Mouse (Mus musculus) cerebellum, adult 11-12 months (tissue): ENCODE measurements around the gene Dnajc14.
"Not testable (repeated sequence)": the region's sequence is repeated elsewhere in the genome, so short reads cannot be mapped to it uniquely, and the experiment has no call there.

Source experiments
- DNase-seq: peaks from one replicate; pipeline ENCODE4 v3.0.0; 2022

The Dnajc14 gene

GRCm38 (mm10) chr10:128821358-128822056 lies 17.6 kb downstream of the Dnajc14 start, which contains the start of gene Ormdl2:
Gene Ormdl2, minus strand, starts transcription at chr10:128821645.
- DNase-seq = peak; percentile 99

- DNase-seq = no peak
These were observed 18.3 kb downstream of the Dnajc14 start for GRCm38 (mm10) chr10:128822135-128822534.

- DNase-seq = not testable (repeated sequence)
These were observed 19.2 kb downstream of the Dnajc14 start for GRCm38 (mm10) chr10:128823087-128823486.

GRCm38 (mm10) chr10:128823821-128824220 lies 20.0 kb downstream of the Dnajc14 start:
- DNase-seq = no peak

- no peak for DNase-seq
These were observed 33.5 kb downstream of the Dnajc14 start for GRCm38 (mm10) chr10:128837400-128837799.

- DNase-seq = no peak
These were observed 35.6 kb downstream of the Dnajc14 start for GRCm38 (mm10) chr10:128839434-128839833.

- no peak for DNase-seq
These were observed 36.8 kb downstream of the Dnajc14 start for GRCm38 (mm10) chr10:128840612-128841011.

- DNase-seq = no peak
These were observed 39.4 kb downstream of the Dnajc14 start for GRCm38 (mm10) chr10:128843260-128843659.

- DNase-seq = no peak
These were observed 41.7 kb downstream of the Dnajc14 start for GRCm38 (mm10) chr10:128845516-128845915.

- DNase-seq = no peak
These were observed 42.8 kb downstream of the Dnajc14 start for GRCm38 (mm10) chr10:128846664-128847063.

GRCm38 (mm10) chr10:128848426-128848825 lies 44.6 kb downstream of the Dnajc14 start:
- no peak for DNase-seq

- DNase-seq = no peak
These were observed 46.5 kb downstream of the Dnajc14 start for GRCm38 (mm10) chr10:128850339-128850738.

- DNase-seq = no peak
These were observed 57.3 kb downstream of the Dnajc14 start for GRCm38 (mm10) chr10:128861176-128861575.

- DNase-seq = no peak
These were observed 62.2 kb downstream of the Dnajc14 start for GRCm38 (mm10) chr10:128866042-128866441.

- DNase-seq = no peak
These were observed 62.7 kb downstream of the Dnajc14 start for GRCm38 (mm10) chr10:128866518-128866917.
